Mouse (Mus musculus): ENCODE measurements around the gene Gtsf1. TPM values are rescaled to one million over a fixed set of nuclear protein-coding genes. Genes with fewer than 3 reads are reported as not detected.

Gtsf1 gene
- polyA plus RNA-seq, 1 experiment from 2014 or later, result not detected

DNA sequence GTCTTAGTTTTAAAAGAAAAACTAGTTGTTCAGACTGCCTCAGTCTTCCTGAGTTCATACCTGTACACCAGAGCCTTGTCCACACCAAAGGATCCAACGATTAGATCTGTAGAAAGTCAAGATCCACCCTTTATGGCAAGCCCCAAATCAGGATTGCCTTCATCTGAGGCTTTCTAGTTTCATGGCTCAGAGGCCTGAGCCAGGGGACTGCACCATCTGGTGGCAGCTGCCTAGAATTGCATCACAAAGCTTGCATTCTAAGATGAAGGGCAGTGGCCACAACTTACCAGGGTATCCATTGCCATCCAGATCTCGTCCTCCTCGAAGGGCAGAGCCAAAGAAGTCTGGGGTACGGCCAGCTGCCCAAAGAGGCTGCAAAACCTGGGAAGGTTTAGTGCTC lies 77.4 kb downstream of the Gtsf1 start:
- no peaks in the 10 kb centered on the region for H3K9me3 ChIP-seq (ENCODE audit: control insufficient read depth, low read length)
- no peak overlapping the region for H3K4me3 ChIP-seq (replicated peaks; ENCODE audit: low read length)
- no peaks in the 10 kb centered on the region for H3K4me1 ChIP-seq (replicated peaks; ENCODE audit: control insufficient read depth, insufficient read depth, low read length)
- H3K36me3 ChIP-seq (ENCODE audit: control insufficient read depth, insufficient read depth), result no peaks in the 10 kb centered on the region
- WGBS, result 32% methylated on average over 4 of the region's 4 CpGs
- H3K27ac ChIP-seq (ENCODE audit: low read length), result no peak overlapping the region
- no peak overlapping the region for H3K4me2 ChIP-seq (ENCODE audit: low read length)
- H3K9ac ChIP-seq (replicated peaks; ENCODE audit: low read depth, low read length), result no peak overlapping the region
- peak; percentile 33 for ATAC-seq
- no peaks in the 10 kb centered on the region for H3K27me3 ChIP-seq (replicated peaks; ENCODE audit: control insufficient read depth, insufficient read depth, low read length)

Other genes with a start within 250 kb of the Gtsf1 start
- 132 and 139 TPM in 2 replicates for gene Cbx5, start 190.7 kb downstream of the Gtsf1 start, polyA plus RNA-seq (2015; fragmentation: Nextera tagmentation; extraction: Ambion mirVana)
- 935 and 1,030 TPM in 2 replicates for gene Hnrnpa1, start 190.0 kb downstream of the Gtsf1 start, polyA plus RNA-seq (2015; fragmentation: Nextera tagmentation; extraction: Ambion mirVana)
- gene Nfe2, start 172.1 kb downstream of the Gtsf1 start, polyA plus RNA-seq (2015; fragmentation: Nextera tagmentation; extraction: Ambion mirVana), result 0.30 and 0.39 TPM in 2 replicates
- 221 TPM in 2 replicates for gene Copz1, start 157.8 kb downstream of the Gtsf1 start, polyA plus RNA-seq (2015; fragmentation: Nextera tagmentation; extraction: Ambion mirVana)
- 0.24 and 0.73 TPM in 2 replicates for gene Gpr84, start 119.9 kb downstream of the Gtsf1 start, polyA plus RNA-seq (2015; fragmentation: Nextera tagmentation; extraction: Ambion mirVana)
- gene Zfp385a, start 90.4 kb downstream of the Gtsf1 start, polyA plus RNA-seq (2015; fragmentation: Nextera tagmentation; extraction: Ambion mirVana), result 12.2 and 13.1 TPM in 2 replicates
- 6.7 and 7.9 TPM in 2 replicates for gene Itga5, start 63.7 kb downstream of the Gtsf1 start, polyA plus RNA-seq (2015; fragmentation: Nextera tagmentation; extraction: Ambion mirVana)
- not detected in 2 replicates for gene Gtsf2, start 18.0 kb upstream of the Gtsf1 start, polyA plus RNA-seq (2015; fragmentation: Nextera tagmentation; extraction: Ambion mirVana)
- 1.6 and 1.7 TPM in 2 replicates for gene Nckap1l, start 23.3 kb upstream of the Gtsf1 start, polyA plus RNA-seq (2015; fragmentation: Nextera tagmentation; extraction: Ambion mirVana)
- gene Pde1b, start 72.6 kb upstream of the Gtsf1 start, polyA plus RNA-seq (2015; fragmentation: Nextera tagmentation; extraction: Ambion mirVana), result 71.0 and 77.1 TPM in 2 replicates
- gene Ppp1r1a, start 107.5 kb upstream of the Gtsf1 start, polyA plus RNA-seq (2015; fragmentation: Nextera tagmentation; extraction: Ambion mirVana), result 89.0 and 108 TPM in 2 replicates
- gene Glycam1, start 134.6 kb upstream of the Gtsf1 start, polyA plus RNA-seq (2015; fragmentation: Nextera tagmentation; extraction: Ambion mirVana), result not detected in 2 replicates